Mouse (Mus musculus) hindbrain, embryonic 13.5 days (tissue): ENCODE results near the gene Ank3. TPM values are rescaled to one million over a fixed set of nuclear protein-coding genes. Genes with fewer than 3 reads are reported as not detected.

Experiments
- ATAC-seq: fragments of 200-750 bp; cut with Nextera tagmentation; 2 replicates; pipeline ENCODE4 v1.8.0; 2017; ENCODE audit warnings: moderate TSS enrichment; ENCODE audit not compliant: low FRiP score
- H3K27ac ChIP-seq: fragments of 300-500 bp; sonication (generic); 2 replicates; pipeline ENCODE4 v1.5.1; 2015; ENCODE audit warnings: inconsistent platforms, mild to moderate bottlenecking, moderate library complexity
- H3K27me3 ChIP-seq: fragments of 300-500 bp; sonication (generic); 2 replicates; pipeline ENCODE4 v1.6.1; 2015; ENCODE audit warnings: mild to moderate bottlenecking, inconsistent platforms
- H3K36me3 ChIP-seq: fragments of 300-500 bp; sonication (generic); 2 replicates; pipeline ENCODE4 v1.6.1; 2015; ENCODE audit warnings: mild to moderate bottlenecking, inconsistent platforms
- H3K4me1 ChIP-seq: fragments of 300-500 bp; sonication (generic); replicated peaks from 2 replicates; pipeline ENCODE4 v1.6.1; 2015; ENCODE audit warnings: inconsistent platforms
- H3K4me2 ChIP-seq: fragments of 300-500 bp; sonication (generic); 2 replicates; pipeline ENCODE4 v1.6.1; 2015; ENCODE audit warnings: inconsistent platforms, mild to moderate bottlenecking, moderate library complexity
- H3K4me3 ChIP-seq: fragments of 300-500 bp; sonication (generic); 2 replicates; pipeline ENCODE4 v1.5.1; 2015; ENCODE audit warnings: mild to moderate bottlenecking, inconsistent platforms
- H3K9ac ChIP-seq: fragments of 300-500 bp; sonication (generic); 2 replicates; pipeline ENCODE4 v1.6.1; 2015; ENCODE audit warnings: mild to moderate bottlenecking, inconsistent platforms
- H3K9me3 ChIP-seq: fragments of 300-500 bp; sonication (generic); 2 replicates; pipeline ENCODE4 v1.6.1; 2016; ENCODE audit warnings: inconsistent platforms
- WGBS: fragments of 180-500 bp; shearing (Covaris S2); methylation state at CpG from one replicate; pipeline ENCODE4 v1.1.7; 2015; 5-methylcytosine and 5-hydroxymethylcytosine counted together
- polyA plus RNA-seq: library from polyadenylated mRNA; unstranded; fragments of >200 nt; fragmentation: Nextera tagmentation; extraction: Ambion mirVana; gene quantifications from 2 replicates; pipeline ENCODE4 v1.2.1, GENCODE M21; 2015

Ank3 gene
- polyA plus RNA-seq, 1 experiment from 2014 or later: 114 TPM

- Histone ChIP-seq H3K36me3 (peaks cover 42% of the 10 kb centered on the region), H3K9ac (no peak overlapping the region), H3K4me2 (no peak overlapping the region), H3K27me3 (0 out of 2 replicates have a peak, but pooled peaks cover 4% of the 10 kb centered on the region), H3K9me3 (no peaks in the 10 kb centered on the region), H3K4me3 (no peak overlapping the region), H3K4me1 (peaks cover 10% of the 10 kb centered on the region), H3K27ac (no peak overlapping the region)
- WGBS: 85% methylated on average over 7 of the region's 7 CpGs
- ATAC-seq: no peak
These were observed 521.2 kb downstream of the Ank3 start for GRCm38 (mm10) chr10:69919746-69920145.

- Histone ChIP-seq H3K4me2 (no peak overlapping the region), H3K9me3 (no peaks in the 10 kb centered on the region), H3K27me3 (0 out of 2 replicates have a peak, but pooled peaks cover 4% of the 10 kb centered on the region), H3K4me1 (peaks cover 31% of the 10 kb centered on the region), H3K4me3 (no peak overlapping the region), H3K27ac (no peak overlapping the region), H3K9ac (no peak overlapping the region), H3K36me3 (peaks cover 33% of the 10 kb centered on the region)
- WGBS: 89% methylated on average over 5 of the region's 5 CpGs
- no peak for ATAC-seq
These were observed 523.5 kb downstream of the Ank3 start for GRCm38 (mm10) chr10:69922076-69922475.

- no peak overlapping the region for H3K4me3 ChIP-seq
- ATAC-seq: no peak
- no peak overlapping the region for H3K9ac ChIP-seq
- no peaks in the 10 kb centered on the region for H3K9me3 ChIP-seq
- H3K4me2 ChIP-seq: no peak overlapping the region
- H3K27me3 ChIP-seq: 0 out of 2 replicates have a peak, but pooled peaks cover 4% of the 10 kb centered on the region
- H3K36me3 ChIP-seq: peaks cover 27% of the 10 kb centered on the region
- H3K4me1 ChIP-seq: peaks cover 46% of the 10 kb centered on the region
- no peak overlapping the region for H3K27ac ChIP-seq
- 11% methylated on average over 8 of the region's 8 CpGs for WGBS
These were observed 525.2 kb downstream of the Ank3 start for GRCm38 (mm10) chr10:69923801-69924200.

GRCm38 (mm10) chr10:69924321-69924720, 525.7 kb downstream of the Ank3 start:
- H3K4me1 ChIP-seq: peaks cover 46% of the 10 kb centered on the region
- 0 out of 2 replicates have a peak, but pooled peaks cover 4% of the 10 kb centered on the region for H3K27me3 ChIP-seq
- no peak overlapping the region for H3K27ac ChIP-seq
- H3K4me3 ChIP-seq: no peak overlapping the region
- H3K9ac ChIP-seq: no peak overlapping the region
- WGBS: 4% methylated on average over 11 of the region's 11 CpGs
- peaks cover 23% of the 10 kb centered on the region for H3K36me3 ChIP-seq
- no peaks in the 10 kb centered on the region for H3K9me3 ChIP-seq
- H3K4me2 ChIP-seq: peak overlapping the region; percentile 45
- ATAC-seq: 0 out of 2 replicates have a peak, but pooled peaks have one; percentile 41

- peak; percentile 53; the same call in 1 of the 2 replicates for ATAC-seq
- peak overlapping the region; percentile 24; the same call in 1 of the 2 replicates for H3K9ac ChIP-seq
These were observed 526.3 kb downstream of the Ank3 start for GRCm38 (mm10) chr10:69924845-69925244.

DNA sequence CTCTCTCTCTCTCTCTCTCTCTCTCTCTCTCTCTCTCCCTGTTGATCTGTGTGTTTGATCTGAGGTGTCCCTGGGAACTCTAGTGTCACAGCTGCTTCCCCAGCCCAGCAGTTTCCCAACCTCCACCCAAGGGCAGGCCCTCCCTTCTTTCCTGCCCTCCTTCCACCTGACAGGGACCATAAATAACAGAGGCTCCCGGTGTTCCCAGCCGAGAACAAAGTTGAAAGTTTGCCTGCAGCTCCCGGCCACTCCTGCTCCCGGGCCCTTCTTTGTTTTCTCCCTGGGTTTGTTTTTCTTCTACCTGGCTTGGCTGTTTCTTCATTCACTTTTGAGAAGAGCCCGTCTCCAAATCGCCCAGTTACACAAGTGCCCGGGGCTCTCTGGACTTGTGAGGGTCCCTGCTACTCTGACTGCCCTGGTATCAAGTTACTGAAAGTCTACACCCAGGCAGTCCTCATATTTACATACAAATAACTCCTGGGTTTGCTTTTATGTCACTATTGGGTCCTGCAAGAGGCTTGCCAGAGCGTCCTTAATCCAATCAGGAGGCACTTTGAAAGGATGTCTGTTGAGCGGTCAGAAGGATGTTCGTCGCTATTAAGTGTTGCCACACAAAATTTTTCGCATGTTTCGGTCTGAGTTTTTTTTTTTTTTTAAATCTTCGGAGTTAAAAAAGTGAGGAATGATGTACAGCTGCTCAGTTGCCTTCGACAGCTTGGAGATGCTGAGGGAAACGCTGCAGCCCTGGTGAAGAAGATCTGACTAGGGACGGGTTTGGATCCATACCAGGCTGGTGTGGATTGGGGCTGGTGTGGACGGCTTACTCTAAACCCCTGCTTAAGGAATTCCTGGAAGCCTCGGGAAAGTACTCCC, 526.9 kb downstream of the Ank3 start:
- ATAC-seq: no peak
- no peak overlapping the region for H3K9ac ChIP-seq
- H3K4me2 ChIP-seq: peak overlapping the region; percentile 45
- 0 out of 2 replicates have a peak, but pooled peaks cover 4% of the 10 kb centered on the region for H3K27me3 ChIP-seq
- peak overlapping the region; percentile 11 for H3K4me3 ChIP-seq
- no peaks in the 10 kb centered on the region for H3K9me3 ChIP-seq
- peaks cover 14% of the 10 kb centered on the region for H3K36me3 ChIP-seq
- no peak overlapping the region for H3K27ac ChIP-seq
- WGBS: under 1% methylated on average over 19 of the region's 19 CpGs
- peaks cover 46% of the 10 kb centered on the region for H3K4me1 ChIP-seq

More at GRCm38 (mm10) chr10:69924845-69925244, 526.3 kb downstream of the Ank3 start:
- Histone ChIP-seq H3K27ac (no peak overlapping the region), H3K36me3 (peaks cover 20% of the 10 kb centered on the region), H3K4me1 (peaks cover 46% of the 10 kb centered on the region), H3K27me3 (0 out of 2 replicates have a peak, but pooled peaks cover 4% of the 10 kb centered on the region), H3K4me3 (no peak overlapping the region; the same call in 1 of the 2 replicates), H3K4me2 (peak overlapping the region; percentile 45), H3K9me3 (no peaks in the 10 kb centered on the region)
- 3% methylated on average over 14 of the region's 14 CpGs for WGBS

- WGBS: 3% methylated on average over 11 of the region's 11 CpGs
- Histone ChIP-seq H3K4me2 (peak overlapping the region; percentile 45), H3K9ac (peak overlapping the region; percentile 49), H3K27ac (no peak overlapping the region), H3K9me3 (no peaks in the 10 kb centered on the region), H3K4me3 (peak overlapping the region; percentile 11), H3K27me3 (0 out of 2 replicates have a peak, but pooled peaks cover 4% of the 10 kb centered on the region), H3K4me1 (peaks cover 46% of the 10 kb centered on the region), H3K36me3 (peaks cover 16% of the 10 kb centered on the region)
- no peak for ATAC-seq
These were observed 527.7 kb downstream of the Ank3 start for GRCm38 (mm10) chr10:69926158-69926882.

DNA sequence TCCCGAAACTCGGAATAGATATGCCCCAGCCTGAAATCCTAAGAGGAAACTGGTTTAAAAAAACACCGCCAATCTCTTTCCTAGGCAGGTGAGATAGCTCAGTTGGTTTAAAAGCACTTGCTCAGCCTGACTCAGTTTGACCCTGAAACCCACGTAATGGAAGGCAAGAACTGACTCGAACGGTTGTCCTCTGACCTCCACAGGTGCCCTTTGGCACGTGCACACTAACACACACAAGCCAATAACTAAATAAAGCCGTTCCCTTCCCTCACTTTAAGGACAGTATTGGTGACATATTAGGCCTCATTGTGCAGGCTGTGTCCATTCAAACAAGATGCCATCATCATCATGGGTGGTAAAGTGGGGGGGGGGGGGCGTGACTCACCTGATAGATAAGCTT, 528.4 kb downstream of the Ank3 start:
- Histone ChIP-seq H3K4me3 (no peak overlapping the region), H3K27me3 (0 out of 2 replicates have a peak, but pooled peaks cover 3% of the 10 kb centered on the region), H3K9me3 (no peaks in the 10 kb centered on the region), H3K4me2 (peak overlapping the region; percentile 45), H3K9ac (0 out of 2 replicates have a peak overlapping the region, but pooled peaks have one; percentile 49), H3K4me1 (peaks cover 46% of the 10 kb centered on the region), H3K36me3 (peaks cover 10% of the 10 kb centered on the region), H3K27ac (no peak overlapping the region)
- whole genome bisulfite sequencing: 7% methylated on average over 9 of the region's 9 CpGs
- ATAC-seq: no peak

DNA sequence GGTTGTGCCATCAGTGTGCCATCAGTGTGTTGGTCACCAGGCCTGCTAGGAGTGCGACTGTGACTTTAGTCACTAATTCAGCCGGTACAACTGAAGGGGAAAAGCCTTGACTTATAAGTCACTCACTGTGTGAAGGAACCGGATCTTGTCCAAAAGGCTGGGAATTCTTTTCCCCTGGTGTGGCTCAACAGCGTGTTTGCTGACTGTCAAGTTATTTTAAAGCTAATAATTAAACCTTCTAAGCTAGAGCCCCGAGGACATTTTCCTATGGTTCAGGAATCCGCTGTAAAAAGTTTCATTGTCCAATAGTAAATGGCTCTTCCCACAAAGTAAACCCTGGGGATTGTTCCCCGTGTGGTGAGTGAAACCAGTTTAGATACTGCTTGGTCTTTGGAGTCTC, 529.8 kb downstream of the Ank3 start:
- Histone ChIP-seq H3K4me1 (peaks cover 46% of the 10 kb centered on the region), H3K4me3 (no peak overlapping the region), H3K4me2 (no peak overlapping the region), H3K9me3 (no peaks in the 10 kb centered on the region), H3K36me3 (peaks cover 19% of the 10 kb centered on the region), H3K27ac (0 out of 2 replicates have a peak overlapping the region, but pooled peaks have one; percentile 15), H3K9ac (no peak overlapping the region), H3K27me3 (no peaks in the 10 kb centered on the region)
- ATAC-seq: no peak
- WGBS: 45% methylated on average over 7 of the region's 7 CpGs

DNA sequence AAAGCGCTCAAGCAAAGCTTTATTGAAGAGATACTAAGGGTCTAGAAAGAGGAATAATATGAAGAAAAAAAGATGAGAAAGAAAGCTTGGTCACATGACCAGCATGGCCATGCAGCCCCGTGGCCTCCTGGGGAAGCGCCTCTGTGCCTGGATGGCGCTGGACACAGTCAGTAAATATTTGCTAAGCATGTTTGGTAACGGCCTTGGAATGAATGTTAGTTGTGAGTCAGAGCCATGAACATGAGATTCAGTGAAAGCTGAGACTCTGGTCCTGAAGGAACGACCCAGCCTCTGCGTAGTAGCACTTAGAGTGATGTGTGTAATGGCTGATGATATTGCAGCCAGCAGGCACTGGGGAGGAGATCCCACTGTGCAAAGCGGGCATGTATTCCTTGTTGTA, 531.9 kb downstream of the Ank3 start:
- no peaks in the 10 kb centered on the region for H3K27me3 ChIP-seq
- 94% methylated on average over 8 of the region's 8 CpGs for WGBS
- no peak overlapping the region for H3K4me2 ChIP-seq

GRCm38 (mm10) chr10:69936443-69937067, 538.0 kb downstream of the Ank3 start:
- Histone ChIP-seq H3K36me3 (peaks cover 57% of the 10 kb centered on the region), H3K27me3 (no peaks in the 10 kb centered on the region), H3K9ac (no peak overlapping the region), H3K4me3 (no peak overlapping the region), H3K9me3 (no peaks in the 10 kb centered on the region), H3K4me1 (no peaks in the 10 kb centered on the region), H3K4me2 (no peak overlapping the region), H3K27ac (no peak overlapping the region)
- 86% methylated on average over 5 of the region's 5 CpGs for WGBS
- no peak for ATAC-seq

More for the DNA sequence above, 531.9 kb downstream of the Ank3 start:
- no peak overlapping the region for H3K9ac ChIP-seq
- H3K27ac ChIP-seq: no peak overlapping the region
- H3K4me3 ChIP-seq: no peak overlapping the region
- H3K36me3 ChIP-seq: peaks cover 37% of the 10 kb centered on the region
- H3K9me3 ChIP-seq: no peaks in the 10 kb centered on the region
- ATAC-seq: no peak
- peaks cover 28% of the 10 kb centered on the region for H3K4me1 ChIP-seq
